Mouse (Mus musculus): ENCODE data around the gene Lrrc75a.

The Lrrc75a gene

DNA sequence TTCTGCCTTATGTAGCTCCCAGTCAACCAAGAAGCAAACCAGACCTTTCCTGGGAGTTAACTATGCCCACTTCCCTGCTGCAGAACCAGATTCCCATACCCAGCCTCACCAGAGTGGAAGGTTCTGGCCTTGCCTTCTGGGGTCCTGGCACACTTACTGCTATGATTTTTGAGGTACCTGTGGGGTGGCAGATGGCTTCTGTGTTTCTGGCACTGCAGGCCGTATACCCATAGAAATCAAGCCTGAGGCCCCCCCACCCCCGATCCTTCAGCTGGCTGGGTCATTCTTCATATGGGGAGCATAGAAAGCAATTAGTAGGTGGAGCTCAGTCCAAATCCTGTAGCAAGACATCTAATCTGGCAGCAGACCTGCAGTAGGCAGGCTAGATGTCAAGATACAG, 57.3 kb downstream of the Lrrc75a start:
- DNase-seq (ENCODE audit: low spot score), result no peak

GRCm38 (mm10) chr11:62589391-62589790, 58.9 kb downstream of the Lrrc75a start:
- no peak for DNase-seq (ENCODE audit: low spot score)

- no peak for DNase-seq (ENCODE audit: low spot score)
Observed at GRCm38 (mm10) chr11:62587034-62587433, 61.3 kb downstream of the Lrrc75a start.

GRCm38 (mm10) chr11:62584671-62585206, 63.6 kb downstream of the Lrrc75a start:
- no peak for DNase-seq (ENCODE audit: low spot score)

- no peak for DNase-seq (ENCODE audit: low spot score)
Observed at GRCm38 (mm10) chr11:62583031-62583430, 65.3 kb downstream of the Lrrc75a start.

DNA sequence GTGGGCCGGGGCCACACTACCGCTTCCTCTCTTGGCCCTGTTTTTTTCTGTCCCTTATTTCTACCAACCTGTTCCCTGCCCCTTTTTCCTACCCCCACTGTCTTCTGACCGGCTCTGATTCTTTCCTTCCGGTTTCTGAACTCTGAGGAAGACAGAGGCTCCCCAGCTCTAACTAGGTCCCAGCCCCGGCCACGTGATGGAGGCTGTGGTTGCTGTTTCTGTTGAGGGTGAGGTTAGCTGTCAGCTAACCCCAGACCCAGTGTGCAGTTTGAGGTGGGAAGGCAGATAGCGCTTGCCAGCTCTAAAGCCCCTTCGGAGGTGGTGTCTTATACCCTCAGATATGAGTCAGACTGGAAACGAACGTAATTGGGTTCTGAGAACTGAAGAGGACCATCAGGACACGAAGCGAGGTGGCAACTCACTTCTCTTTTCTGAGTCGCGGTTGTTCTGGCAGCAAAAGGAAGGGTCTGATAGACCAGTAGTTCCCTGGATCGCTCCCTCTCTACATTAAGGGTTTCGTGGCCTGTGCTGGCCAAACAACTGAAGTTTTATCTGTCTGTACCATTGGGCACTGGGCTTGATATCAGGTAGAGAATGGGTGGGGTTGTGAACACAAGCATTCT, 71.7 kb downstream of the Lrrc75a start:
- DNase-seq (ENCODE audit: low spot score), result no peak

GRCm38 (mm10) chr11:62575659-62576438, 72.5 kb downstream of the Lrrc75a start:
- no peak for DNase-seq (ENCODE audit: low spot score)

- peak; percentile 73 for DNase-seq (ENCODE audit: low spot score)
Observed at GRCm38 (mm10) chr11:62575297-62575658, 73.0 kb downstream of the Lrrc75a start.

DNA sequence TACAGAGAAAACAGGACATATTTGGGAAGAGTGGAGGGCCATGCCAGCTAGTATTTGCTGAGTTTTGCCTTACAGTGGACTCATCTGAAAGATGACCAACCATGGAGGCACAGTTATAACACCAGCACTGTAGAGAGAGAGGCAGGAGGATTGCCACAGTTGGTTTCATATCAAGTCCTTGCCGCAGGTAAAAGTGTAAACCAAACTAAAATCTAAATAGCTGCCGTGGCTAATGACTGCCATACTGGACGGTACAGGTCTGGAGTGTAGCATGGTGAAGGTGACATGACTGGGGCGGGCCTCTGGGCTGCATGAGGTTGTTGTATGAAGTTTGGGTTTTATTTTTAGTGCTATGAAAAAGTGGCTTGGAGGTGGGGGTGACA, 73.6 kb downstream of the Lrrc75a start:
- no peak for DNase-seq (ENCODE audit: low spot score)

DNA sequence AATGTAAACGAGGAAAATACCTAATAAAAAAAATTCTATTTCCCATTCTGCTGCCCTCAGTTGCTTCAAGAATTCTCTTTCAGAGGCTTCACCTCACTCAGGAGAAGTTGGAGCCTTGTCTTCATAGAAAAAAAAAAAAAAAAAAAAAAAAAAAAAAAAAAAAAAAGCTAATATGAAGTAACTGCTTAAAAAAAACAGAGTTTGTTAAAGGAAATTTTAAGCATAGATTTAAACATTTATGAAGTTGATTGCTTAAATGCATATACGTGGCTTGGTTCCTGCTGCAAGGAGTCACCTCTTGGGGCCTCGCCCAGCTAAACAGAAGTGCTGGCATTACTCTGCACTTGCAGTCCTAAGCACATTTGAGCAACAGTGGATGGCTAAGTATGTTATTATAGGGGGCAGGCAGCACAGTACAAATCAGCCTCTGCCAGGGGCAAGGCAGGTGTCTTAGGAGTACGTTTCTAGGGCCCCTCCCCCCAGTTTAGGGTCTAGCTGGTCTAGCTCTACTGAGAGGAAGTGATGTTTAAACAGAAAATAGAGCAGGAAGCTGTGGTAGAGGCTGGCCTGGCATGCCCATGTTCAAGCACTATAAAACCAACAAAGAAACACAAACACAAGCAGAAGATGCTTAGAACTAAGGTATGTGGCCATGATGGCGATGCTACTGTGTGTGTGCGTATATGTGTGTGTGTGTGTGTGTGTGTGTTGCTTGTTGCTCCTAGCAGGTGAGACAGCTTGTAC, 74.2 kb downstream of the Lrrc75a start, which contains the start of gene Trpv2:
Gene Trpv2, plus strand, starts transcription at position 528 of the 744 bp plus-strand sequence.
- DNase-seq (ENCODE audit: low spot score), result no peak

- DNase-seq (ENCODE audit: low spot score), result no peak
Observed at GRCm38 (mm10) chr11:62568300-62568699, 80.0 kb downstream of the Lrrc75a start.

DNA sequence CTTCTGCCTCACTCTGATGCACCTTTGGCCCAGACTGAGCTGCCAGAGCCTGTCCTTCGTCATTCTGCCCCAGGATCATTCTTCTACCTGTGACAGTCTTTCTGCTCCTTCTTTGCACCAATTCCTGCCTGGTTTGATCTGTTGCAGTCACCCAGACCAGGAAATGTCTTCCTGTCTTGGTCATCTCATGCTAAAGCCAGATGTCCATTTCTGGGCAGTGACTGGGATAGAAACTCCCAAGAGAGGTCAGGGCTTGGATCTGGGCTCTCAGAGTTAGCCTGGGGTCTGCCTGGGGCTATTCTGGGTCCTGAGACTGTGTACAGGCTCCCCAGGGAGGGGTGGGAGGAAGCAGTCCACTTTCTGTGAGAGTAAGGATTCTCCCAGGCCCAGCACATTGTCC, 82.1 kb downstream of the Lrrc75a start:
- no peak for DNase-seq (ENCODE audit: low spot score)

DNA sequence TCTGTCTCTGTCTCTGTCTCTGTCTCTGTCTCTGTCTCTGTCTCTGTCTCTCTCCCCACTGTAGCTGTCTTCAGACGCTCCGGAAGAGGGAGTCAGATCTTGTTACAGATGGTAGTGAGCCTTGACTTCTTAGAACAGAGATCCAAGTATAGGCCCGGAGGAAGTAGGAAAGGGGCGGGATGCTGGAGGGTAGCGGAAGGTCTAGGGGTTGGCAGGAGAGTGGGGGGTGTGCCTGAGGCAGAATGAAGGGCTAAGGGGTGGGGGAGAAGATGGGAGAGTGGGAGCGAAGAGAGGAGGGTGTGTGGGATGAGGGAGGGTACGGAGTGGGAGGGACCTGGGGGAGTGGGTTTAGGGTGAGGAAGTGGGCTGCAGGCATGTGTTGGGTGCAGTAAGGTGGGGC, 82.6 kb downstream of the Lrrc75a start:
- DNase-seq (ENCODE audit: low spot score), result no peak

- no peak for DNase-seq (ENCODE audit: low spot score)
Observed at GRCm38 (mm10) chr11:62563590-62563989, 84.7 kb downstream of the Lrrc75a start.

DNA sequence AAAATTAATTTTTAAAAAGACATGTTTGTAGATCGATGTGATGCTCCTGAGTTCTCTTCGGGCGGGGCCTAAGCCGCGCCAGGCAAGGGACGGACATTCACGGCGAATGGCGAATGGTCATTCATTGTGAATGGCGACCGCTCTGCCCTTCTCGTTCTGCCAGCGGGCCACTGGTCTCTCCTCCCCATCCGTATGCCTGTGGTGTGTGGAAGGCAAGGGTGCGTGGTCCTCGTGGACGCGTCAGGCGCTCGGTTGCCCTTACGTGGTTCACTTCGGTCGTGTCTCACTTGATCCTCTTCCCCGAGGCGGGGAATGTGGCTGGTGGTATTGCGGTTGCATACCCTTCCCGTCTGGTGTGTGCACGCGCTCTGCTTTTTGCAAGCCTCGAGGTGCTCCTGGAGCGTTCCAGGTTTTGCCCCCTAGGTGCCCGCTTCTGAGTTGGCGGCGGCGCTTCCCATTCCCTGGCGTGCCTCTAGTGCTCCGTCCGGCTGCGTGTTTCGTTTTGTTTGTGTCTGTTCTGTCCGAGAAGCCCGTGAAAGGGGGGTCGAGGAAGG, 87.8 kb downstream of the Lrrc75a start:
- no peak for DNase-seq (ENCODE audit: low spot score)

DNA sequence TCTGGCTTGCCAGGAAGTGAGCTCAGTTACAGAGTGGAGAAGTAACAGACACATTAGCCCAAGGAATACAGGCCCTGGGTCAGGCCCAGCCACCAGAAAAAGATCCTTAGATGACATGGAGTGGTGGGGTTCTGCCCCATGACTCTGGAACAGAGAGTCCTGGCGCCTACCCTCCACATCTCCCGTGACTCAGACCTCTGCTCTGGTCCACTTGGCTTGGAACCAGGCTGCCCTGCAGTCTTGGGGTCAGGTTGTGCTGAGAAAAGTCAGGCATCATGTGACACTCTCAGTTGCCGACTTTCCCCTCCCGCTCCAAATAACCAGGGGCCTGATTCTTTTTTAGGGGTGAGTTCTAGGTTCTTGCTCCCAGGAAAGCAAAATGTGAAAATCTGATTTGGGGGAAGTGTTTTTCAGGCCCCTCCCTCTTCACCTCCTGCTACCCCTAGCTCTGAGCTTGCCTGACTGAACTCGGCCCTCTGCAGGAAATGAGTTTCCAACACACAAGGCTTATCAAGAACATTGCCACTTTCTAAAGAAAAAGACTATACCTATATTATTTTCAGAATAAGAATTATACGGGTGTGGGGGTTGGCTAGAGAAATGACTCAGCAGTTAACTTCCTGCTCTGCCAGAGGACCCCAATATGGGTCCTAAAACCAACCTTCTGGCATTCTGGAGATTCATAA, 89.2 kb downstream of the Lrrc75a start:
- no peak for DNase-seq (ENCODE audit: low spot score)

DNA sequence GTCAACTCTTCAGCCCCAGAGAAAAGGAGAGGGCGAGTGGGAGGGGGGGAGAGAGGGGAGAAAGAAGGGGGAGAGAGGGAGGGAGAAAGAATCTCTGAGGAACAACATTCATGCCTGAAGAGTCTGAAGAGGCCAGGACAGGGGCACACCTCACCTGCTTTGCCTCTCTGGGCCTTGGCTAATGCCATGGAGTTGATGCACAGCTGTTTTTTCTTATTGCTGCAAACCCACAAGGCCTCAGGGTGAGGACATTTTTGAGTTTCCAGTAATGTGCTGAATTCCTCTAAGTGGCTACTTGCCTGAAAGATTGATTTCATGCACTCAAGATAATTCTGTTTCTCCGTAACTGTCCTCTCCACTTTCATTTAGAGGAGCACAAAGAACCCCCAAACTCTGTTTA, 90.2 kb downstream of the Lrrc75a start:
- no peak for DNase-seq (ENCODE audit: low spot score)

GRCm38 (mm10) chr11:62557205-62557604, 91.1 kb downstream of the Lrrc75a start:
- DNase-seq (ENCODE audit: low spot score), result peak; percentile 67

- DNase-seq (ENCODE audit: low spot score), result no peak
Observed at GRCm38 (mm10) chr11:62555896-62556412, 92.4 kb downstream of the Lrrc75a start.

DNA sequence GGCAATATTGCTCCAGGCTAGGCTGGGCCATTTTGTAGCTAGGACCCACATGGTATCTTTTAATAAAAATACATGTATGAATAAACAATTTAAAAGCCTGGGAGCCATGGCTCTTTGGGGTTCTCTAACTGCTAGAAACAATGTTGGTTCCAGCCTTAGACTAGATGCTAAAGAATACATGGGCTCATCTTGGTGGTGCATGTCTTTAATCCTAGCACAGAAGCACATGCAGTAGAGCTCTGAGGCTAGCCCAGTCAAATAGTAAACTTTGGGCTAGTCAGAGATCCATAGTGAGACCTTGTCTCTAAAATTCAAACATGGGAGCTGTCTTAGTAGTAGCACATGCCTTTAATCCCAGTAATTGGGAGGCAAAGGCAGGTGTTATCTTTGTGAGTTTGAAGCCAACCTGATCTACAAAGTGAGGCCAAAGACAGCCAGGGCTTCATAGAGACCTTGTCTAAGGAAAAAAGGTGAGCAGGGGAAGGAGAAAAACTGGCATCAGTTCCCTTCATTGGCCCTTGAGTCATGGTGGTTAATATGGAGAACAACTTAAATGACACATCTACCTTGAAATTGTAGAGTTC, 93.3 kb downstream of the Lrrc75a start:
- DNase-seq (ENCODE audit: low spot score), result no peak
